Mouse (Mus musculus): Measurements from ENCODE around the gene Sectm1a. TPM values are rescaled to one million over a fixed set of nuclear protein-coding genes. Genes with fewer than 3 reads are reported as not detected.
"Not testable (repeated sequence)": the region's sequence is repeated elsewhere in the genome, so short reads cannot be mapped to it uniquely, and the experiment has no call there.

The Sectm1a gene
- total and polyA plus RNA-seq, 2 experiments from 2014 or later: not detected

GRCm38 (mm10) chr11:121049840-121050239, 31.2 kb downstream of the Sectm1a start:
- Histone ChIP-seq H3K27me3 (ENCODE audit: insufficient read depth, low read length) (no peaks in the 10 kb centered on the region), H3K4me2 (ENCODE audit: low read depth, low read length) (no peak overlapping the region), H3K9ac (replicated peaks; ENCODE audit: low read length) (no peak overlapping the region), H3K4me3 (ENCODE audit: low read length) (no peak overlapping the region), H3K9me3 (ENCODE audit: low read length) (no peaks in the 10 kb centered on the region), H3K4me1 (ENCODE audit: insufficient read depth, low read length) (no peaks in the 10 kb centered on the region), H3K27ac (no peak overlapping the region), H3K36me3 (ENCODE audit: insufficient read depth, low read length) (no peaks in the 10 kb centered on the region)
- ATAC-seq (no peak), DNase-seq (ENCODE audit: low spot score) (no peak)
- WGBS: 71% methylated on average over 1 of the region's 1 CpGs
- no peak for TF ChIP-seq CTCF (IDR thresholded peaks at IDR 0.05; ENCODE audit: low read depth)

GRCm38 (mm10) chr11:121047826-121048399, 33.1 kb downstream of the Sectm1a start:
- Histone ChIP-seq H3K9me3 (ENCODE audit: low read length) (no peaks in the 10 kb centered on the region), H3K4me2 (ENCODE audit: low read depth, low read length) (no peak overlapping the region), H3K36me3 (ENCODE audit: insufficient read depth, low read length) (no peaks in the 10 kb centered on the region), H3K9ac (replicated peaks; ENCODE audit: low read length) (no peak overlapping the region), H3K27ac (no peak overlapping the region), H3K4me1 (ENCODE audit: insufficient read depth, low read length) (no peaks in the 10 kb centered on the region), H3K4me3 (ENCODE audit: low read length) (no peak overlapping the region), H3K27me3 (ENCODE audit: insufficient read depth, low read length) (no peaks in the 10 kb centered on the region)
- peak; percentile 69 for TF ChIP-seq CTCF (IDR thresholded peaks at IDR 0.05; ENCODE audit: low read depth)
- ATAC-seq: no peak
- WGBS: 67% methylated on average over 2 of the region's 2 CpGs
- peak; percentile 67 for DNase-seq (ENCODE audit: low spot score)

- DNase-seq (ENCODE audit: low spot score) (peak; percentile 9), ATAC-seq (0 out of 2 replicates have a peak, but pooled peaks have one; percentile 40)
- H3K4me1 ChIP-seq (ENCODE audit: insufficient read depth, low read length): no peaks in the 10 kb centered on the region
- no peaks in the 10 kb centered on the region for H3K36me3 ChIP-seq (ENCODE audit: insufficient read depth, low read length)
- H3K27me3 ChIP-seq (ENCODE audit: insufficient read depth, low read length): no peaks in the 10 kb centered on the region
- H3K27ac ChIP-seq: no peak overlapping the region
- no peaks in the 10 kb centered on the region for H3K9me3 ChIP-seq (ENCODE audit: low read length)
- WGBS: 48% methylated on average over 1 of the region's 1 CpGs
- no peak overlapping the region for H3K4me2 ChIP-seq (ENCODE audit: low read depth, low read length)
- H3K9ac ChIP-seq (replicated peaks; ENCODE audit: low read length): no peak overlapping the region
- TF ChIP-seq CTCF (IDR thresholded peaks at IDR 0.05; ENCODE audit: low read depth): no peak
- H3K4me3 ChIP-seq (ENCODE audit: low read length): no peak overlapping the region
Measured at GRCm38 (mm10) chr11:121045286-121045685, 35.7 kb downstream of the Sectm1a start.

GRCm38 (mm10) chr11:121043025-121043424, 38.0 kb downstream of the Sectm1a start:
- WGBS: 52% methylated on average over 1 of the region's 1 CpGs
- H3K4me3 ChIP-seq (ENCODE audit: low read length); ATAC-seq; H3K9me3 ChIP-seq (ENCODE audit: low read length); H3K4me2 ChIP-seq (ENCODE audit: low read depth, low read length); H3K9ac ChIP-seq (replicated peaks; ENCODE audit: low read length); DNase-seq (ENCODE audit: low spot score); H3K4me1 ChIP-seq (ENCODE audit: insufficient read depth, low read length); H3K27ac ChIP-seq; H3K27me3 ChIP-seq (ENCODE audit: insufficient read depth, low read length); H3K36me3 ChIP-seq (ENCODE audit: insufficient read depth, low read length): not testable (repeated sequence)

- Histone ChIP-seq H3K36me3 (ENCODE audit: insufficient read depth, low read length) (no peaks in the 10 kb centered on the region), H3K27me3 (ENCODE audit: insufficient read depth, low read length) (no peaks in the 10 kb centered on the region), H3K4me1 (ENCODE audit: insufficient read depth, low read length) (no peaks in the 10 kb centered on the region), H3K27ac (no peak overlapping the region), H3K4me3 (ENCODE audit: low read length) (no peak overlapping the region), H3K9me3 (ENCODE audit: low read length) (no peaks in the 10 kb centered on the region), H3K4me2 (ENCODE audit: low read depth, low read length) (no peak overlapping the region), H3K9ac (replicated peaks; ENCODE audit: low read length) (no peak overlapping the region)
- ATAC-seq (no peak), DNase-seq (ENCODE audit: low spot score) (no peak)
- TF ChIP-seq CTCF (IDR thresholded peaks at IDR 0.05; ENCODE audit: low read depth): no peak
- 73% methylated on average over 4 of the region's 4 CpGs for WGBS
Measured at GRCm38 (mm10) chr11:121042480-121042879, 38.5 kb downstream of the Sectm1a start.

- Histone ChIP-seq H3K4me1 (ENCODE audit: insufficient read depth, low read length) (no peaks in the 10 kb centered on the region), H3K36me3 (ENCODE audit: insufficient read depth, low read length) (no peaks in the 10 kb centered on the region), H3K27ac (no peak overlapping the region), H3K4me3 (ENCODE audit: low read length) (no peak overlapping the region), H3K4me2 (ENCODE audit: low read depth, low read length) (no peak overlapping the region), H3K9me3 (ENCODE audit: low read length) (no peaks in the 10 kb centered on the region), H3K9ac (replicated peaks; ENCODE audit: low read length) (no peak overlapping the region), H3K27me3 (ENCODE audit: insufficient read depth, low read length) (no peaks in the 10 kb centered on the region)
- no peak for DNase-seq (ENCODE audit: low spot score)
- no peak for TF ChIP-seq CTCF (IDR thresholded peaks at IDR 0.05; ENCODE audit: low read depth)
- ATAC-seq: no peak
- 79% methylated on average over 4 of the region's 4 CpGs for WGBS
Measured at GRCm38 (mm10) chr11:121041636-121042035, 39.4 kb downstream of the Sectm1a start.

- H3K27ac ChIP-seq: no peak overlapping the region
Measured at GRCm38 (mm10) chr11:121041212-121041611, 39.8 kb downstream of the Sectm1a start.

More at GRCm38 (mm10) chr11:121041212-121041611, 39.8 kb downstream of the Sectm1a start:
- H3K36me3 ChIP-seq (ENCODE audit: insufficient read depth, low read length): no peaks in the 10 kb centered on the region
- H3K4me1 ChIP-seq (ENCODE audit: insufficient read depth, low read length): no peaks in the 10 kb centered on the region
- peak; percentile 79 for TF ChIP-seq CTCF (IDR thresholded peaks at IDR 0.05; ENCODE audit: low read depth)
- H3K9ac ChIP-seq (replicated peaks; ENCODE audit: low read length): no peak overlapping the region
- ATAC-seq (peak; percentile 32; the same call in 1 of the 2 replicates), DNase-seq (ENCODE audit: low spot score) (peak; percentile 85)
- H3K4me3 ChIP-seq (ENCODE audit: low read length): no peak overlapping the region
- no peaks in the 10 kb centered on the region for H3K27me3 ChIP-seq (ENCODE audit: insufficient read depth, low read length)
- 13% methylated on average over 4 of the region's 4 CpGs for WGBS
- no peaks in the 10 kb centered on the region for H3K9me3 ChIP-seq (ENCODE audit: low read length)
- H3K4me2 ChIP-seq (ENCODE audit: low read depth, low read length): no peak overlapping the region

Measured in hindbrain, postnatal 0 days (tissue).